ENCODE assay signal across 11 mouse cellular contexts in genomic region chr4:142173981-142174485, GRCm38 (mm10).
A peak's percentile ranks its signal among the peaks of the same experiment; 100 is the strongest.
DNase-seq lines count a peak whose midpoint lies in the region; ATAC-seq and TF ChIP-seq lines count a peak whose summit lies in the region.
"Had no signal": no experiment of that assay in that cellular context is flagged by ENCODE, and none has a peak within 500 bp of the region (broad histone marks: within the 10 kb centered on the region; RNA-seq: fewer than 3 reads in every experiment).

No protein-coding gene starts in this region.

- H3K9me3 ChIP-seq in kidney, postnatal 0 days (replicated peaks; ENCODE audit: low read length) = no peaks in the 10 kb centered on the region
- H3K9me3 ChIP-seq: forebrain, embryonic 15.5 days; limb, embryonic 12.5 days had no signal

- peak overlapping the region; percentile 70 for H3K27ac ChIP-seq in kidney, postnatal 0 days
- no peak overlapping the region for H3K27ac ChIP-seq in thymus, adult 2 months (ENCODE audit: control insufficient read depth, insufficient read depth, low read length)
- H3K27ac ChIP-seq: forebrain, embryonic 15.5 days had no signal

- no peak overlapping the region for H3K4me3 ChIP-seq in kidney, postnatal 0 days (replicated peaks; ENCODE audit: low read depth, low read length)
- H3K4me3 ChIP-seq in thymus, adult 2 months (ENCODE audit: control insufficient read depth, insufficient read depth, low read length) = no peak overlapping the region
- H3K4me3 ChIP-seq: forebrain, embryonic 15.5 days; limb, embryonic 12.5 days had no signal

- H3K27me3 ChIP-seq in kidney, postnatal 0 days (ENCODE audit: insufficient read depth, low read length) = no peaks in the 10 kb centered on the region
- no peaks in the 10 kb centered on the region for H3K27me3 ChIP-seq in thymus, adult 2 months (ENCODE audit: control insufficient read depth, insufficient read depth, low read length)
- H3K27me3 ChIP-seq: forebrain, embryonic 15.5 days; limb, embryonic 12.5 days had no signal

- no peak for TF ChIP-seq CTCF in kidney, postnatal 0 days (IDR thresholded peaks at IDR 0.05; ENCODE audit: low read depth)
- no peak for TF ChIP-seq CTCF in brain, embryonic 14.5 days (IDR thresholded peaks at IDR 0.05; ENCODE audit: borderline replicate concordance, extremely low read depth, insufficient read depth, insufficient read length)
- no peak for TF ChIP-seq CTCF in thymus, adult 2 months (IDR thresholded peaks at IDR 0.05; ENCODE audit: borderline replicate concordance, control insufficient read depth, extremely low read depth, insufficient read depth, low read length, poor library complexity)

- WGBS in kidney, postnatal 0 days = 33% methylated on average over 6 of the region's 6 CpGs
- 91% methylated on average over 6 of the region's 6 CpGs for WGBS in thymus, adult 2 months

- peaks cover 33% of the 10 kb centered on the region for H3K4me1 ChIP-seq in kidney, postnatal 0 days (replicated peaks; ENCODE audit: insufficient read depth, low read length)
- no peaks in the 10 kb centered on the region for H3K4me1 ChIP-seq in thymus, adult 2 months (replicated peaks; ENCODE audit: control insufficient read depth, insufficient read depth, low read length)

- no peak for TF ChIP-seq POLR2A in brain, embryonic 14.5 days (IDR thresholded peaks at IDR 0.05; ENCODE audit: borderline replicate concordance, extremely low read depth, insufficient read depth, insufficient read length, poor library complexity, severe bottlenecking)
- TF ChIP-seq POLR2A in thymus, adult 2 months (IDR thresholded peaks at IDR 0.05; ENCODE audit: control insufficient read depth, extremely low read depth, insufficient read depth, low read length, poor library complexity) = no peak

- peak; percentile 94 for DNase-seq in heart, adult 11 months
- DNase-seq in heart, adult 8-10 months (ENCODE audit: low spot score) = no peak
- DNase-seq in kidney, postnatal 0 days (ENCODE audit: low spot score) = no peak
- no peak for DNase-seq in kidney, postnatal 25 days
- peak; percentile 15 for DNase-seq in brain, embryonic 14.5 days (ENCODE audit: low read depth)
- DNase-seq in lung, postnatal 10 days = peak; percentile 45
- DNase-seq in adrenal gland, adult 8-10 months = no peak
- no peak for DNase-seq in thymus, adult 2 months
- DNase-seq: embryo, embryonic 11 days had no signal

- no peak overlapping the region for H3K4me2 ChIP-seq in kidney, postnatal 0 days (ENCODE audit: low read length)
- H3K4me2 ChIP-seq: forebrain, embryonic 15.5 days; limb, embryonic 12.5 days had no signal

- peak; percentile 37 for ATAC-seq in kidney, postnatal 0 days (replicated peaks; ENCODE audit: low FRiP score, low read depth)
- ATAC-seq: forebrain, embryonic 15.5 days had no signal

- no peaks in the 10 kb centered on the region for H3K36me3 ChIP-seq in kidney, postnatal 0 days (ENCODE audit: insufficient read depth, low read length)
- H3K36me3 ChIP-seq in thymus, adult 2 months (ENCODE audit: control insufficient read depth, insufficient read depth, low read length) = no peaks in the 10 kb centered on the region

- no peak overlapping the region for H3K9ac ChIP-seq in kidney, postnatal 0 days (ENCODE audit: low read depth, low read length)
- H3K9ac ChIP-seq: forebrain, embryonic 15.5 days; limb, embryonic 12.5 days had no signal

Comparison
In these comparisons a context has a peak if more than half of its experiments do, and no peak if none do; other contexts are left out.
1. DNase-seq: peak in heart, adult 11 months (single experiment), brain, embryonic 14.5 days (single experiment) and lung, postnatal 10 days (single experiment); none in heart, adult 8-10 months (single experiment), kidney, postnatal 0 days (single experiment), kidney, postnatal 25 days (0 of 2), adrenal gland, adult 8-10 months (single experiment) and thymus, adult 2 months (single experiment).